Mouse (Mus musculus) liver, embryonic 14.5 days (tissue): ENCODE results near the gene Dock9.

Experiments
- CTCF ChIP-seq: IDR thresholded peaks from 2 replicates; pipeline ENCODE4 v1.5.1; 2016; ENCODE audit warnings: antibody characterized with exemption, low read depth, control low read depth
- EP300 ChIP-seq: IDR thresholded peaks from 2 replicates; pipeline ENCODE4 v1.6.1; 2016; ENCODE audit warnings: antibody characterized with exemption, low read depth

DNA sequence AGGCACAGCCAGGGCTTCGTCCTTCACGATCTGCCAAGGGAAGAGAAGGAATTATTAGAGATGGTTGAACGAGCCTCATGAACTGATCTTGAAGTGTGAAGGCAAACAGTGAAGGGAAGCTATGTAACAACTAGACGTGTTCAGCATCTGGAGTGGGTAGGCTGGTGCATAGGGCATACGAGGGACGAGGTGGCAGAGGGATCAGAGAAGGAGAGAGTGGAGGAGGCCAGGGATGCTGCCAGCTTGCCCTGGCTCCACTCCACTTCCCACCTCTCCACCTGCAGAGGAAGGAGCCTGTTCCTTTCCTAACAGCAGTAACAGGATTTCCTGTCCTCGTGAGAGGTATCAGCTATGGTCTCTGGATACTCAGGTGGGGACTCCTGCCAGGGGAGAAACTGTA lies 192.4 kb downstream of the Dock9 start:
- no peak for TF ChIP-seq CTCF
- TF ChIP-seq EP300 = no peak
